Mouse (Mus musculus) kidney, adult 2 months (tissue): ENCODE measurements at regions not wholly inside any gene's neighbourhood (a gene's known extent, or its start where the extent isn't known, plus 50 kb on each side); places are given as distances from the start of the nearest gene placed in this dataset.

ENCODE experiments used
- CTCF ChIP-seq: fragments of 200-500 bp; conservative IDR thresholded peaks from 2 replicates; pipeline ENCODE4 v1.5.1; 2011; ENCODE audit warnings: low read depth, mild to moderate bottlenecking, control low read depth, low read length, moderate library complexity, mixed read lengths; ENCODE audit not compliant: insufficient read depth, insufficient read length
- POLR2A ChIP-seq: fragments of 200-500 bp; IDR thresholded peaks from one replicate; pipeline ENCODE4 v1.6.1; 2011; ENCODE audit warnings: low read depth, low read length, control low read depth

- no peak for TF ChIP-seq CTCF
- TF ChIP-seq POLR2A, result no peak
Measured at GRCm38 (mm10) chr2:84217116-84217515, 208.1 kb downstream of the Calcrl start.
